In genomic region chr15:25758037-25758436, GRCm38 (mm10) we compare ENCODE assay signal across 9 mouse cellular contexts.
DNase-seq lines count a peak whose midpoint lies in the region; ATAC-seq and TF ChIP-seq lines count a peak whose summit lies in the region.
"Had no signal": no experiment of that assay in that cellular context is flagged by ENCODE, and none has a peak within 500 bp of the region (broad histone marks: within the 10 kb centered on the region; RNA-seq: fewer than 3 reads in every experiment).

No protein-coding gene starts in this region.

- DNase-seq in embryo, embryonic 10 days (ENCODE audit: low spot score): peak; percentile 68
- DNase-seq in embryo, embryonic 11 days: no peak
- peak; percentile 52 for DNase-seq in hindbrain, postnatal 0 days (ENCODE audit: low spot score)
- no peak for DNase-seq in thymus, postnatal 25 days
- no peak for DNase-seq in left cerebral cortex, adult 11 months (ENCODE audit: low spot score)
- DNase-seq in c-Kit-positive CD71-positive TER-119-positive erythroid progenitor cells, embryonic 14.5 days (ENCODE audit: low spot score): no peak
- DNase-seq: gastrocnemius, postnatal 25 days had no signal

- H3K36me3 ChIP-seq in embryonic facial prominence, embryonic 13.5 days: peaks cover 10% of the 10 kb centered on the region
- no peaks in the 10 kb centered on the region for H3K36me3 ChIP-seq in hindbrain, postnatal 0 days (ENCODE audit: insufficient read depth, low read length)
- H3K36me3 ChIP-seq in neural tube, embryonic 12.5 days: no peaks in the 10 kb centered on the region

- peaks cover 57% of the 10 kb centered on the region for H3K4me1 ChIP-seq in embryonic facial prominence, embryonic 13.5 days
- peaks cover 25% of the 10 kb centered on the region for H3K4me1 ChIP-seq in hindbrain, postnatal 0 days (ENCODE audit: insufficient read depth, low read length)
- peaks cover 55% of the 10 kb centered on the region for H3K4me1 ChIP-seq in neural tube, embryonic 12.5 days

- peak overlapping the region; percentile 83 for H3K27ac ChIP-seq in embryonic facial prominence, embryonic 13.5 days
- peak overlapping the region; percentile 87 for H3K27ac ChIP-seq in hindbrain, postnatal 0 days
- H3K27ac ChIP-seq in neural tube, embryonic 12.5 days: peak overlapping the region; percentile 53; the same call in 1 of the 2 replicates

- no peaks in the 10 kb centered on the region for H3K9me3 ChIP-seq in embryonic facial prominence, embryonic 13.5 days
- H3K9me3 ChIP-seq in hindbrain, postnatal 0 days (ENCODE audit: low read length): no peaks in the 10 kb centered on the region
- H3K9me3 ChIP-seq in neural tube, embryonic 12.5 days: no peaks in the 10 kb centered on the region

- peak overlapping the region; percentile 46 for H3K4me2 ChIP-seq in embryonic facial prominence, embryonic 13.5 days
- peak overlapping the region; percentile 49 for H3K4me2 ChIP-seq in hindbrain, postnatal 0 days (ENCODE audit: low read depth, low read length)
- H3K4me2 ChIP-seq in neural tube, embryonic 12.5 days (replicated peaks): peak overlapping the region; percentile 45

- no peaks in the 10 kb centered on the region for H3K27me3 ChIP-seq in embryonic facial prominence, embryonic 13.5 days
- H3K27me3 ChIP-seq in hindbrain, postnatal 0 days (ENCODE audit: insufficient read depth, low read length): no peaks in the 10 kb centered on the region
- no peaks in the 10 kb centered on the region for H3K27me3 ChIP-seq in neural tube, embryonic 12.5 days (replicated peaks)

- no peak for TF ChIP-seq CTCF in hindbrain, postnatal 0 days (IDR thresholded peaks at IDR 0.05; ENCODE audit: low read depth)

- H3K9ac ChIP-seq in embryonic facial prominence, embryonic 13.5 days: no peak overlapping the region
- H3K9ac ChIP-seq in hindbrain, postnatal 0 days (replicated peaks; ENCODE audit: low read length): 0 out of 2 replicates have a peak overlapping the region, but pooled peaks have one; percentile 28
- 0 out of 2 replicates have a peak overlapping the region, but pooled peaks have one; percentile 30 for H3K9ac ChIP-seq in neural tube, embryonic 12.5 days

- no peak overlapping the region for H3K4me3 ChIP-seq in embryonic facial prominence, embryonic 13.5 days
- H3K4me3 ChIP-seq in hindbrain, postnatal 0 days (ENCODE audit: low read length): no peak overlapping the region
- H3K4me3 ChIP-seq in neural tube, embryonic 12.5 days: no peak overlapping the region

- WGBS in embryonic facial prominence, embryonic 13.5 days: 32% methylated on average over 10 of the region's 10 CpGs
- 25% methylated on average over 10 of the region's 10 CpGs for WGBS in hindbrain, postnatal 0 days
- WGBS in neural tube, embryonic 12.5 days: 30% methylated on average over 10 of the region's 10 CpGs

- ATAC-seq in embryonic facial prominence, embryonic 13.5 days (ENCODE audit: insufficient number of reproducible peaks, insufficient read depth, low FRiP score, low TSS enrichment, low read depth): no peak
- peak; percentile 6; the same call in 1 of the 2 replicates for ATAC-seq in hindbrain, postnatal 0 days
- ATAC-seq in neural tube, embryonic 12.5 days (ENCODE audit: low FRiP score, low read depth): no peak

Comparison
In these comparisons a context has a peak if more than half of its experiments do, and no peak if none do; other contexts are left out.
1. DNase-seq: peak in embryo, embryonic 10 days (single experiment) and hindbrain, postnatal 0 days (single experiment); none in embryo, embryonic 11 days (single experiment), thymus, postnatal 25 days (single experiment), left cerebral cortex, adult 11 months (single experiment) and c-Kit-positive CD71-positive TER-119-positive erythroid progenitor cells, embryonic 14.5 days (single experiment).
2. Peak in every context shown above with its lines, with median percentiles within 50 percentile points of each other: H3K27ac ChIP-seq and H3K4me2 ChIP-seq.